Mouse (Mus musculus) thymus, postnatal 4 days (tissue): ENCODE measurements around the gene Senp3.
"Not testable (repeated sequence)": the region's sequence is repeated elsewhere in the genome, so short reads cannot be mapped to it uniquely, and the experiment has no call there.

ENCODE experiments used
- DNase-seq: peaks from one replicate; pipeline ENCODE4 v3.0.0; 2021

The Senp3 gene

DNA sequence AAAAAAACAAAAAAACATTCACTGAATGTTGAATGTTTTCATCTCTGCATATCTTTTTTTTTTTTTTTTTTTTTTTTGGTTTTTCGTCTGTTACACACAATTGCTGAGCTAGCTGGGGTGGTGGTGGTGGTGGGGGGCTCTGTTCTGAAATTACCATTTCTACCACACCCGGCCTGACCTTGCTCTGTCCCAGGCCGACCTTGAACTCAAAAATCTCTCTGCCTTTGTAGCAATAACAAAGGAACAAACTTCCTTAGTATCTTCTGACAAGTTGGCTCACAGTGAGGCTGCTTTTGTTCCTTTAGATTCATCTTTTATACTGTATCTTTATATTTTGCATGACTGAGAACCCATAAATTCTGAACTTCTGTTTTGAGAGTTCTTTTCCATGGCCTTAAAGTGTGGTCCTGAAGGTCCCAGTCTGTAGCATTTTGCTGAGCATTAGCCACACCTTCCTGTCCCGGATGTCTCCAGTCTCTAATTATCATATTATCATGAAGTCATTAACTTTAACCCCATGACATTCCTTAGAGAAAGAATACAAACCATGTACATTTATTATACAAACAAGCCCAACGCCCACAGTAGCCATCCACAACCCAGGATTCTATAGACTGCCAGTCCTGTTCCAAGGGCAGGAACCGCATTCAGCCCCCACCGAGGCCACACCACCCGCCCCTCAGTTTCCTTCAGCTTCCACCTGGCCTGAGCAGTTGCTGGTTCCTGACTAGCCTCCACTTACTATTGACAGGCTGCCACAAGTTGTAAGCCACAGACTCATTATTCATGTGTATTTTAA lies 22.1 kb upstream of the Senp3 start:
- DNase-seq: no peak

- DNase-seq: not testable (repeated sequence)
These were observed 21.5 kb upstream of the Senp3 start for GRCm38 (mm10) chr11:69703381-69703780.

- not testable (repeated sequence) for DNase-seq
These were observed 21.0 kb upstream of the Senp3 start for GRCm38 (mm10) chr11:69702886-69703285.

GRCm38 (mm10) chr11:69699595-69699994 lies 17.7 kb upstream of the Senp3 start:
- no peak for DNase-seq

- no peak for DNase-seq
These were observed 16.7 kb upstream of the Senp3 start for GRCm38 (mm10) chr11:69698574-69698973.

DNA sequence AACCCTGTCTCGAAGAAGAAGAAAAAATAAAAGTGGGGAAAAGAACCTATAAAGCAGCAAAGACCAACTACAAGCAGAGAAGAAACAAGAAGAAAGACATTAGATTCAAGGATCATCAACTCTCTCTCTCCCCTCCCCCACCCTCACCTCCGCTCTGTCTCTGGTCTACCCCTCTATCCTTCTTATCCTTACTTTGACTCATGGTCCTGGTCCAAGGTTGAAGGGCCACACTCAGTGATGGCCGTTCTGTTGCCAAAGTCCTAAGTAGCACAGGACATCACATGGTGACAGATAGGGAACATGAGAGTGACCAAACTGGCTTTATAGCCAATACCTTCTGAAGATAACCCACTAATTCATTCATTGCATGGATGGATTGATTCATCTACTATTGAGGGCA lies 15.5 kb upstream of the Senp3 start:
- DNase-seq: no peak

DNA sequence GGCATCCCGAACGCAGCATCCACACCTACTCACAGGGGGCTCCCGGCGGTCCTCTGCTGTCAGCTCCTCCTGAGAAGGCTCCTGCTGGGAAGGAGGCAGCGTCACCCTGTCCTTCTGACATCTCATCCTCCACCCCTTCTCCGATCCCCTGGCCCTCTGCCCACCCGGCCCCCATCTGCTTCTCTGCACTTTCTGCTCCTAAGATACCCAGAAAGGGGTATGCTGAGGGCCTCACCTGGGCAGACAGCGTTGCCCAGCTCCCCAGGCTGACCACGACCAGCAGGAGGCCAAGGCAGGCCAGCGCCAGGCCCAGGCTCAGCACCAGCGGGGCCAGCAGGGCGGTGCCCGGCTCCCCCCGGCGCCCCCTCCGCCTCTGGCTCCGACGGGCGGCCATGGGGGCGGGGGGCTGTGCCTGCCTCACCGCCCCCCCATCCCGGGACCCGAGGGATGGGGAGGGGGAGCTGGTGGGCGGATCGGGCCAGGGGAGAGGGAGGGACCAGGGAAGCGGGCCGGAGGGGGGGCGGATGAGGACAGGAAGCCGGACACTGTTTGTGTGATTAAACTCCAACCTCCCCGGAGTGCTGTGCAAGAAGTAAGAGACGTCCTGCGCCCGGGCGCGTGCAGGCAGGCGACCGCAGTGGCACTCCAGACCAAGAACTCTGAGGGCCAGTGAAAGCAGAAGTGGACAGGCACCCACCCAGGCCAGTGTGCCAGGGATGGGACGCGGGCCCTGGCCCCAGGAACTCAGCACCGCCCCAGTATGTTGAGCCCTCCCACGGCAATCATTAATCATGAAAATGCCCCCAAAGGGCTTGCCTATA lies 13.7 kb upstream of the Senp3 start, which contains the start of the genes Tnfsf12 and Tnfsfm13:
Gene Tnfsf12, minus strand, starts transcription at position 489 of the 821 bp plus-strand sequence.
Gene Tnfsfm13, minus strand, starts transcription at position 738 of the 821 bp plus-strand sequence.
- DNase-seq: peak; percentile 25

DNA sequence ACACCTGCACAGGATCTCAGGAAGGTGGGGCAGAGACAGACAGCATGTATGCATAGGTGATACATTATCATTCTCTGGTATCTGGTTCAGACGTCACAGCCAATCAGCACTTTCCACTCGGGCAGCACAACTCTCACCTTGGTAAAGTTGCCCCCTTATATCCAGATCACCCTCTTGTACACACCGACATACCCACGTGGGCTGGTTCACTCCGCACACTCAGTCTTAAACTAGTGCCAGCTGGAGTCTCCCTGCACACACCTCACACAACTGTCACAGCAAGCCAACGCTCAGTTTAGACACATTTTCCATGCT lies 13.1 kb upstream of the Senp3 start:
- no peak for DNase-seq

DNA sequence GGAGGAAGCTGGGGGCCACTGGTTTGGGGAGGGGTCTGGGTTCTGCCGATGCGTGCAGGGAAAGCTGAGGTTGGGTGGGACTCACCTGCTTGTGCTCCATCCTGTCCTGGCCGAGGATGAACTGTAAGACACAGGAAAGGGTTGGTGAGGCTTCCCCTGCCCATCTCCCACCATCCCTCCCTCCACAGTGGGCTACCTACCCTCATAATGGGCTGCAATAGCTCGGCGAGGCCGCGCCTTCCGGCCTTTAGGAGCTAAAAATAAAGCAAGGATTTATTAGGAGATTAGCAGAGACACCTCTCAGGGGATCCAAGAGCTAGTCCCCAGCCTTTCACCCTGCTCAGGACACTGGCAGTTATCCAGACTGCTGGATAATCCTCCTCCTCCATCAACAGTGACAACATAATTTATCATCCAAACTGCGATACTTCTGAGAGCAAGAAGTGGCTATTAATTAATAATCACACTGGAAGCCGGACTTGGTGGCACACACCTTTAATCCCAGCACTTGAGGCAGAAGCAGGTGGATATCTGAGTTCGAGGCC lies 11.6 kb upstream of the Senp3 start:
- no peak for DNase-seq

GRCm38 (mm10) chr11:69692863-69693262 lies 11.0 kb upstream of the Senp3 start:
- DNase-seq: no peak

DNA sequence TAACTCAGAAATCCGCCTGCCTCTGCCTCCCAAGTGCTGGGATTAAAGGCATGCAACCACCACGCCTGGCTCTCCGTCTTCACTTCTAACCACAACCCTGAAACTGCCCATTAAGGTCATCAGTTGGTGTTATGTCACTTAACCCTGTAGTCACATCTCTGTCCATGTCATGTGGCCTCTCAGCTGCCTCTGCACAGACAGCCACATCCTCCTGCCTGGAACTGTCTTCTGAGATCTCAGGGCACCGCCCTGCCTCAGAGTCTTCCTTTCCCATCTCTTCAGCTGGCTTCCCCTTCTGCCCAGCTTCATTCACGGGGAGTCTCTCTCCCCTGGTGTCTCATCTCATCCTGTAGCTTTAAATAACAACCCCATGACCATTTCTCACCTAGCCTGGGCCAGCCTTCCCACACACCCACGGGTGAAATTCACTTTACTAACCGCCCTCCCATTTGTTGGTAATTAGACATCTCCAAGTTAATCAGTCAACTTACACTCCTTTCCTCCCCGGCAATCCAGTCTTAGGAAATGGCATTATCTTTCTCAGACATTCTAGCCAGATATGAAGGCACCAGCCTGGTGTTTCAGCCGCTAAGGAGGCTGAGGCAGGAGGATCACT lies 10.4 kb upstream of the Senp3 start:
- no peak for DNase-seq

GRCm38 (mm10) chr11:69689891-69690290 lies 8.0 kb upstream of the Senp3 start:
- no peak for DNase-seq

GRCm38 (mm10) chr11:69687061-69687460 lies 5.2 kb upstream of the Senp3 start:
- DNase-seq: no peak

- no peak for DNase-seq
These were observed 4.5 kb upstream of the Senp3 start for GRCm38 (mm10) chr11:69686377-69686776.

DNA sequence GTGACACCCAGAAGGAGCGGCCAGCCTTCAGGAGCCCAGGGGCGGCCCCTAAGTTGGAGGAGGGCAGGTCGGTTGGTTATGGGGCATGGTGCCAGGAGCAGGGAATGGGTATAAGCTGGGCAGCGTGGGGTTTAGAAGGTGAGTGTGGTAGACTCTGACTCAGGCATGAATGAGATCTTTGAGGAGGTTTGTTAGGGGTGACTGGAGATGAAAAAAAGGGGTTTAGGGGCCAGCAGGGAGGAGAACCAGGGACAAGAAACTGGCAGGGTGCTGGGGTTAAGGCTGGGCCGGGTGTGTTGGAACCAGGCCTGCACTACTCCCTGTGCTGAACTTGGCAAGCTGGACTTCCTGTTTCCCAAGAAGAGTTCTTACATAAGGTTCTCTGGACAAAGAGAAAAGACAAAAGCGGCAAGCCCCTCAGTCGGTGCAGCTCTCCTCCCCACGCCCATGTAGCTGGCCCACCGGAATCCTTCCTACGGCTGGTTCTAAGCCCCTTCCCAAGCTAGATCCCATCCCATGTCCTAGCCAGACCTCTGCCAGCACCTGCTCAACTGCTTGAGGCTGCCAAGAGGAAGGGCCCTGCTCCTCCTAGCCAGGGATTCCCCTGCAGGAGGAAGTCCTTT lies 3.8 kb upstream of the Senp3 start, which contains the start of gene Tnfsf13:
Gene Tnfsf13, minus strand, starts transcription at position 259 of the 623 bp plus-strand sequence.
- no peak for DNase-seq

GRCm38 (mm10) chr11:69684936-69685335 lies 3.1 kb upstream of the Senp3 start:
- DNase-seq: no peak

DNA sequence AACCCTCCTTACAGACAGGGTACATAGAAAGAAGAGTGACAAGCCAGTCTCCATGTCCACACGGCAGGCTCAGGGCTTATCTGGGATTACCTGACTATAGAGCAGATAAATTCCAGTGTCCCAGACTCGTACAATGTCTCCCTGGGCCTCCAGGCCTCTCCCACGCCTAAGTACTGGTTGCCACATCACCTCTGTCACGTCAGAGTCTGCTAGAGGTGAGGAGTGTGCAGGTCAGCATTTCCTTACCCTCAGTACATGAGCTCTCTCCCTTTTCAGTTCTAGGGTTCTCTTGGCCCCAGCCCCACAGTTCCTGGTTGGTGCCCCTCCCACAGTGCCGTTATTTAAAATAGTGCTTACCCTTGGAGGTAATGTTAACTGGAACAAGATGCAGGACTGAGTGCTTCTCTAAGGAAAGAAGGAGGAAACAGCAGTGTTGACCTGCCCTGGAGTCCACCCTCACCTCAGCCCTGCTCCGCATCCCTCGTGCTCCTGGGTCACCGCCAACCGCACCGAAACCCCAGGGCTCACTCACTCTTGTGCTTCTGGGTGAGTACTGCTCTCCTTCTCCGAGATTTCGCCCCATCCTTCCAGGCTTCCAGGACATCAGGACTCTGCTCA lies 2.4 kb upstream of the Senp3 start:
- no peak for DNase-seq

DNA sequence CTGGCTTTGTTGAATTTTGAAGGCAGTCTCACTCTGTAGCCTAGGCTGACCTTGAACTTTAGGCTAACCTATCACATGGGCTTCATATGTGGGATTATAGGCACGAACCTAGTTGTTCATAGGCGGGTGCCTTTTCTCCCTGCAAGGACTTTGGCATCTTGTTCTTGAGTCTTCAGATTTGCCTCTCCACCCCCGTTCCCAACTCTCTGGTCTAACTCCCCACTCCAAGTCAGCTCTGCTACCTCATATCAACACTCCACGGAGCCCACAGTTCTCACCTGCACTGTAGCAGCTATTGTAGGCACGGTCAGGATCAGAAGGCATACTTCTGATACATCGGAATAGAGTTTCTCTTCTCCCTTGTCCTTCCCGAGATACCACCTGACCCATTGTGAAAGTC lies 1.7 kb upstream of the Senp3 start:
- DNase-seq: no peak

- DNase-seq: peak; percentile 93
These were observed 1.1 kb upstream of the Senp3 start for GRCm38 (mm10) chr11:69682840-69683533.

- peak; percentile 34 for DNase-seq
These were observed 440 bp upstream of the Senp3 start for GRCm38 (mm10) chr11:69682209-69682839.
